Mouse (Mus musculus) lung, postnatal 0 days (tissue): ENCODE measurements around the gene Tbc1d5.

Experiments used
- CTCF ChIP-seq: IDR thresholded peaks from 2 replicates; pipeline ENCODE4 v1.5.1; 2016; ENCODE audit warnings: antibody characterized with exemption, mild to moderate bottlenecking
- EP300 ChIP-seq: IDR thresholded peaks from 2 replicates; pipeline ENCODE4 v1.6.1; 2016; ENCODE audit warnings: antibody characterized with exemption, mild to moderate bottlenecking, control low read depth

DNA sequence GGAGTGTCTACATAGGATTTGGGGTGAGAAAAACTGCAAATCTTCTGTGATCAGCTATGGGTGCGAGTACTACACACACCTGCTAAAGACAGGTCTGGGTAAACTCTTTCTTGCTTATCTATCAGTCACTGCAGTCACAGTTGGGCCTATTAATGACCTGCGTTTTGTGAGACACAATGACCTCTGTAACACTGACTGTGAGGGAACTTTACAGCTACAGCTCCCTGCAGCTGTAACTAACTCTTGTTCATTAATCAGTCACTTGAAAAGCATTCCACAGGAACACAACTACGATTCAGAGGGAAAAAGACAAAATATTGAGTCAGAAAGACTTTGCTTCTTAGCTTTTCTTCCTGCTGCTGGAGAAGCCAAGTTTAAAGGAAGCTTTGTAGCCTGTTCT, 325.9 kb downstream of the Tbc1d5 start:
- TF ChIP-seq CTCF: no peak
- no peak for TF ChIP-seq EP300
